Mouse (Mus musculus) heart, adult 2 months (tissue): ENCODE data around the gene Samd13. TPM values are rescaled to one million over a fixed set of nuclear protein-coding genes. Genes with fewer than 3 reads are reported as not detected.

Experiments used
- DNase-seq, 2 experiments: peaks; one replicate each; pipeline ENCODE4 v3.0.0; 2021
- H3K27ac ChIP-seq: fragments of 200-600 bp; 2 replicates; pipeline ENCODE4 v1.8.1; 2022
- H3K27me3 ChIP-seq: fragments of 200-500 bp; 2 replicates; pipeline ENCODE4 v1.6.1; 2012; ENCODE audit warnings: mild to moderate bottlenecking, low read length, inconsistent platforms, mixed read lengths; ENCODE audit not compliant: control insufficient read depth, insufficient read depth
- H3K36me3 ChIP-seq: fragments of 200-500 bp; 2 replicates; pipeline ENCODE4 v1.6.1; 2012; ENCODE audit warnings: low read length, inconsistent platforms; ENCODE audit not compliant: control insufficient read depth, insufficient read depth
- H3K4me1 ChIP-seq: fragments of 200-500 bp; 2 replicates; pipeline ENCODE4 v1.6.1; 2011; ENCODE audit warnings: low read length; ENCODE audit not compliant: control insufficient read depth, insufficient read depth
- H3K4me3 ChIP-seq: fragments of 200-600 bp; 2 replicates; pipeline ENCODE4 v1.8.1; 2022
- H3K79me2 ChIP-seq: fragments of 200-500 bp; replicated peaks from 2 replicates; pipeline ENCODE4 v1.6.1; 2012; ENCODE audit warnings: mild to moderate bottlenecking, inconsistent platforms, low read length, moderate library complexity, mixed read lengths; ENCODE audit not compliant: control insufficient read depth, insufficient read depth
- H3K9ac ChIP-seq: fragments of 200-500 bp; 2 replicates; pipeline ENCODE4 v1.6.1; 2012; ENCODE audit warnings: low read depth, mild to moderate bottlenecking, control low read depth, inconsistent platforms, low read length, mixed read lengths
- CTCF ChIP-seq: fragments of 200-600 bp; IDR thresholded peaks from 2 replicates; pipeline ENCODE4 v1.8.1; 2022; ENCODE audit warnings: antibody characterized with exemption, mild to moderate bottlenecking, moderate library complexity
- EP300 ChIP-seq: fragments of 200-500 bp; IDR thresholded peaks from 2 replicates; pipeline ENCODE4 v1.6.1; 2011; ENCODE audit warnings: low read depth, low read length, control low read depth; ENCODE audit not compliant: insufficient read depth
- POLR2A ChIP-seq: fragments of 200-500 bp; IDR thresholded peaks from 2 replicates; pipeline ENCODE4 v1.6.1; 2011; ENCODE audit warnings: mild to moderate bottlenecking, low read depth, low read length, control low read depth; ENCODE audit not compliant: insufficient read depth
- WGBS: fragments of 180-500 bp; shearing (Covaris S2); methylation state at CpG from one replicate; pipeline ENCODE4 v1.1.7; 2018; 5-methylcytosine and 5-hydroxymethylcytosine counted together
- intact Hi-C: fragments of 180-260 bp; cut with DNase I; formaldehyde crosslinking; loops from one replicate; pipeline ENCODE4 v1.15.1; 2025
- polyA plus RNA-seq: library from polyadenylated mRNA; depleted of rRNA; stranded (reverse); fragments of >200 nt; gene quantifications from 2 replicates; pipeline ENCODE4 v1.2.3, GENCODE M21; 2012; rRNA removed
- total RNA-seq, 2 experiments: library from RNA; stranded (reverse); gene quantifications; 2 replicates each; pipeline ENCODE4 v1.2.3; 2021

Samd13 gene
- total and polyA plus RNA-seq, 3 experiments = 1.0 to 2.1 (median 1.9) TPM

DNA sequence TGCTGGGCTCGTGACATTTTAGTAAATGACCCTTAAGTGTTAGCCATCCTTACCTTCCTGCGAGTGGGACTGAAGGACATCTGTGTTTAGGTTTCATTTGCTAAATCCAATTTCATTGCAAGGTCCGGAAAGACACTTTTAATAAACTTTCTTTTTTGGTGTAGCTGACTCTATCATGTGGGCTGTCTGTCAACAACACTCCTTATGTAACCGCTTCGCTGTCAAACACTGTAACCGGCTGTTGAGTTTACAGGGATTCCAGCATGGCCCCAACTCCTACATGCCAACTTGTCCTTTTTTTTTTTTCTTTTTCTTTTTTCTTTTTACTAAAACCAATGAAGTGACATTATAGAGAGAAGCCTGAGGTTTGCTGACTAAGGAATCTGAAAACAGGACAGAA is 87.0 kb downstream of the Samd13 start:
- Histone ChIP-seq H3K4me1 (no peaks in the 10 kb centered on the region), H3K27me3 (no peaks in the 10 kb centered on the region), H3K9ac (no peak overlapping the region), H3K4me3 (no peak overlapping the region), H3K36me3 (no peaks in the 10 kb centered on the region), H3K27ac (no peak overlapping the region), H3K79me2 (no peaks in the 10 kb centered on the region)
- no peak for DNase-seq
- TF ChIP-seq CTCF = no peak
- no peak for TF ChIP-seq POLR2A
- no peak for TF ChIP-seq EP300
- 78% methylated on average over 6 of the region's 6 CpGs for WGBS
- intact Hi-C loops = no loop called here

DNA sequence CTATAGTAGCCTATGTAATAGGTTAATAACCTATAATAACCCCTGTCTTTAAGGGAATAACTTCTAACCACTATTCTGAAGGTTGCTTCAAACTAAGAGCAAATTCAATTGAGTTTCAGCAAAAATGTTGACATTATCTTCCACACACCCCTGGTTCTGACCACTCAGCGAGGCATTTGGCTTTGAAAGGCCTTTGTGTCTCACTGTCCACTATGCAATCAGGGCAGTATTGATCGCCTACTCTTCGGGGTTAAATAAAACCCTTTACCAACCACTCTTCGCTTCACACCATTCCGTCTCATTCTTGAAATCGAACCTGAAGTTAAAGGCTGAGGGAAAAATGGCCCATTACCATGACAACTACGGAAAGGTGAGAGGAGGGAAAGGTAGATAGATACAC is 88.5 kb downstream of the Samd13 start:
- Histone ChIP-seq H3K27ac (no peak overlapping the region), H3K79me2 (no peaks in the 10 kb centered on the region), H3K4me1 (no peaks in the 10 kb centered on the region), H3K4me3 (no peak overlapping the region), H3K27me3 (no peaks in the 10 kb centered on the region), H3K9ac (no peak overlapping the region), H3K36me3 (no peaks in the 10 kb centered on the region)
- intact Hi-C loops = no loop called here
- 91% methylated on average over 7 of the region's 7 CpGs for WGBS
- no peak for DNase-seq
- no peak for TF ChIP-seq POLR2A
- no peak for TF ChIP-seq EP300
- TF ChIP-seq CTCF = no peak

DNA sequence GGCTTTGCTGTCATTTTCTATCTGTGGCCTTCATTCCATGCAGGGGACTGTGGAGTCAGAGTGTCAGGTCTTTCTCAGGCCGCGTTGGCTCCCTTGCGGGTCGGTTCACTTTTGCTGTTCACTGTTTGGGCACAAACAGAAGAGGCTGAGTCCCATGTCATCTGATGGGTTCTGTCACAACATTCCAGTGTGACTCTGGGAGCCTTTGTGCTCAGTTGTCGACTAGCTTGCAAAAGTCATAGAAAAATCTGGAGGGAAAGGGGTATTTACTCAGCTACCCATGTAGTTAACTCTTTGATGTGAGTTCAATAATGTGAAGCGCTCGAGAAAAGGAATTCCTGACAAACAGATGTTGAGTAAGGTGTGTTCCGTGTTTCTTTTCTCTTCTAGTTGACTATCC is 89.0 kb downstream of the Samd13 start:
- TF ChIP-seq POLR2A (no peak), EP300 (no peak), CTCF (no peak)
- 88% methylated on average over 8 of the region's 8 CpGs for WGBS
- Histone ChIP-seq H3K27me3 (no peaks in the 10 kb centered on the region), H3K27ac (no peak overlapping the region), H3K36me3 (no peaks in the 10 kb centered on the region), H3K4me1 (no peaks in the 10 kb centered on the region), H3K4me3 (no peak overlapping the region), H3K9ac (no peak overlapping the region), H3K79me2 (no peaks in the 10 kb centered on the region)
- intact Hi-C loops = no loop called here
- no peak for DNase-seq

DNA sequence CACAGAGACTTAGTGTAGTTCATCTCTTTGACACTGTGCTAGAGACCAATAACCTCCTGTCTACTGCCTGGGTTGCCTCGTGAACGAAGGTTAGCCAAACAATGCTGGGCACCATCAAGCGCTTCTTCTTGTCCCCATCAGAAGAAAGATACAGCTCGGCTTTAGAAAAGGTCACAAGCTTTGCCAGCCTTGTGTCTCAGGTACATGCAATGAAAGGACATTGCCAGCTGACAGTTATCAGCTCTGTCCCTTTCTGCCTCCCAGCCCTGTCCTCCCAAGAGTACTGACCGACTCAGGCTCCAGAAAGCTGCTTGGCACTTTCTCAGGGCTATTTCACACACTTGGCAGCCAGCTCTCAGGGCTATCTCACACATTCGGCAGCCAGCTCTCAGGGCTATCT is 90.0 kb downstream of the Samd13 start:
- intact Hi-C loops = no loop called here
- Histone ChIP-seq H3K9ac (no peak overlapping the region), H3K4me1 (no peaks in the 10 kb centered on the region), H3K79me2 (no peaks in the 10 kb centered on the region), H3K36me3 (no peaks in the 10 kb centered on the region), H3K27me3 (no peaks in the 10 kb centered on the region), H3K27ac (no peak overlapping the region), H3K4me3 (no peak overlapping the region)
- TF ChIP-seq CTCF (no peak), EP300 (no peak), POLR2A (no peak)
- 66% methylated on average over 6 of the region's 6 CpGs for WGBS
- DNase-seq = no peak

Other genes starting within 250 kb of the Samd13 start
- 1 to 10 TPM; 3.2 to 3.7 TPM for gene Ctbs, start 235.8 kb downstream of the Samd13 start, total RNA-seq
- gene Ctbs, start 235.8 kb downstream of the Samd13 start, polyA plus RNA-seq = 1.7 and 3.6 TPM in 2 replicates
- gene Spata1, start 185.8 kb downstream of the Samd13 start, total RNA-seq = 1 to 10 TPM; 1.4 to 2.3 TPM
- gene Spata1, start 185.8 kb downstream of the Samd13 start, polyA plus RNA-seq = 1.2 and 1.8 TPM in 2 replicates
- gene Gng5, start 185.8 kb downstream of the Samd13 start, total RNA-seq = 100 to 1,000 TPM; 216 to 264 TPM
- 331 and 445 TPM in 2 replicates for gene Gng5, start 185.8 kb downstream of the Samd13 start, polyA plus RNA-seq
- 10 to 100 TPM; 13.0 to 15.3 TPM for gene Rpf1, start 164.2 kb downstream of the Samd13 start, total RNA-seq
- gene Rpf1, start 164.2 kb downstream of the Samd13 start, polyA plus RNA-seq = 5.8 and 12.3 TPM in 2 replicates
- not detected for gene Uox, start 115.2 kb downstream of the Samd13 start, total RNA-seq
- 0.50 TPM in 1 of 2 replicates, not detected in the other for gene Uox, start 115.2 kb downstream of the Samd13 start, polyA plus RNA-seq
- not detected for gene Dnase2b, start 70.0 kb downstream of the Samd13 start, total RNA-seq
- not detected in 2 replicates for gene Dnase2b, start 70.0 kb downstream of the Samd13 start, polyA plus RNA-seq
- not detected for gene 4930503B20Rik, start 34.3 kb downstream of the Samd13 start, total RNA-seq
- gene 4930503B20Rik, start 34.3 kb downstream of the Samd13 start, polyA plus RNA-seq = 0.09 and 0.16 TPM in 2 replicates
- 10 to 100 TPM; 57.4 to 58.9 TPM for gene Prkacb, start 127.4 kb upstream of the Samd13 start, total RNA-seq
- gene Prkacb, start 127.4 kb upstream of the Samd13 start, polyA plus RNA-seq = 19.8 and 30.4 TPM in 2 replicates
- gene Ttll7, start 166.8 kb upstream of the Samd13 start, total RNA-seq = 1 to 10 TPM; 4.3 to 6.1 TPM
- gene Ttll7, start 166.8 kb upstream of the Samd13 start, polyA plus RNA-seq = 1.6 and 2.1 TPM in 2 replicates